Mouse (Mus musculus): ENCODE results near the gene Nav1.

DNA sequence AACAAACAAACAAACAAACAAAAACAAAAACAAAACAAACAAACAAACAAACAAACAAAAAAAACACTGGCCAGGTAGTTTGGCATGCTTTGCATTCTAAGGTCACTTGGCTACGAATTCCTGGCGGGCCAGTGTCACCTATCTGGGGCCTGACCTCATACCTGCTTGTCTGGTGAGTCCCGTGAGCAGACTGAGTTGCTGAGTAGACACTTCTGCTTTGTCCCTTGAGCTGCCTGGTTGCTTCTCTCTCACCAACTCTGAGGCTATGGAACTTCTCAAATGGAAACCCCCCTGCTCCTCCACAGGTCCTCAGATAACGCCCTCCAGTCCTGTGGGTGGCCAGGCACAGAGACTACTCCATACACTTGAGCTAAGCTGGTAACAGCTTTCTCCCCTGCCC is 93.0 kb downstream of the Nav1 start:
- TF ChIP-seq CTCF (IDR thresholded peaks at IDR 0.05; ENCODE audit: low read depth, low read length) (no peak), POLR2A (IDR thresholded peaks at IDR 0.05; ENCODE audit: extremely low read depth, insufficient read depth, low read length) (no peak)

Data from liver, adult 2 months (tissue).